Mouse (Mus musculus): ENCODE data around the gene Tnpo2.
"Not testable (repeated sequence)": the region's sequence is repeated elsewhere in the genome, so short reads cannot be mapped to it uniquely, and the experiment has no call there.

Gene Tnpo2

DNA sequence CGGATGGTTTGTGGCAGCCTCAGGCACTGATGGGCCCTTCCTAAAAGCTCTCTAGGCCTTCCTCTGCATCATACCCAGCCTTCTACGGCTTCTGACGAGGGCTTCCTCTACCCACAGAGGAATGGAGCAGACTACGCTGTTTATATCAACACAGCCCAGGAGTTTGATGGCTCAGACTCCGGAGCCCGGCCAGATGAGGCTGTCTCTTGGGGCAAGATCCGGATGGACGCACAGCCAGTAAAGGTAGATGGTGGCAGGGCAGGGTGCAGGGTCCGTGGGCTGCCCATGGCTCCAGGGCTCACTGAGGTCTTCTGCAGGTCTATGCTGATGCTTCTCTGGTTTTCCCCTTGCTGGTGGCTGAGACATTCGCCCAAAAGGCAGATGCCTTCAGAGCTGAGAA lies 37.9 kb downstream of the Tnpo2 start:
- no peak for DNase-seq

DNA sequence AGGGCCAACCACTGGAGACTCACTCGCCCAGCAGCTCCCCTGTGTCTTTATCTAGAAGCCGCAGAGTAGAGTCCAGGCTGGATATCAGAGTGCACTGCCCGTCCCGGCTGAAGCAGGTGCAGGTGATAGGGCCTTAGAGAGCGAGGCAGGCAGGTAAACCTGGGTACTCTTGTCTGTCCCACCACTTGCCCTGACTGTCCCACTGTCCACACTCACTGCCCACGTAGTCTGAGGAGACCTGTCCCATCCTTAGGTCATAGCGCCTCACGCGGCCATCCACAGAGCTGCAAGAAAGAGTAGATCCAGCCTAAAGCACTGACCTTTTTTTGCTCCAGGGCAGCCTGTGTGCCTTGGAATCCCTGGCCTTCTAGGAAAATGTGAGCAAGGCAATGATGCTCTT lies 39.3 kb downstream of the Tnpo2 start:
- peak; percentile 48 for DNase-seq

- peak; percentile 71 for DNase-seq
These were observed 40.3 kb downstream of the Tnpo2 start for GRCm38 (mm10) chr8:85076993-85077392.

DNA sequence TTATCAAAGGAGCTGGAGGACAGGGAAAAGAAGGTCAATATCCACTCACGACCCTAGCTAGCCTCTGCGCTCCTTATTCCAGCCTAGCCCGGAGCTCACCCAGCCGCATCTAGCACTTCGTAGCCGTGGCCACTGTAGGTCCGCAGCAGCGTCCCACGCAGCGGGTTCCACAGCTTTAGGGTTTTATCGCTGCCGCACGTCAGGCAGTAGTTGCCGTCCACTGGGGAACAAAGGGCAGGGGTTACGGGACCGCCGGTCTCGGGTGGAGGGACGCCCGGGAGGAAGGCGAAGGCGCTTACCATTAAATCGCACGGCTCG lies 43.5 kb downstream of the Tnpo2 start:
- DNase-seq, result peak; percentile 58

- peak; percentile 58 for DNase-seq
These were observed 44.0 kb downstream of the Tnpo2 start, which contains the start of gene Wdr83os for GRCm38 (mm10) chr8:85080532-85081215. TSS of gene Wdr83os (plus strand) at chr8:85080740.

DNA sequence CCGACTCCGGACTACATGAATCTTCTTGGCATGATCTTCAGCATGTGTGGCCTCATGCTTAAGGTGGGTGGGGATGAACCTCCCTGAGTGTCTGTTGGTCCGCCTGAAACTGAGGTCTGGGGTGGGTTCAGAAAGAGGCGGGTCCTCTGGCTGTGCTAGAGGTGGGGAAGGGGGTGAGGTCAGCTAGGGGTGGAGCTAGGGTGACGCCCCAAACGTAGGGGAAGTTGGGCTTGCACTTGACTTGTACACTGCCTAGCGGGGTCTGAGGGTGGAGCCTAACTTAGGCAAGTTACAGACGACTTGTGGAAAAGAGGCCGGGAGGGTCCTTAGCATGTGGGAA lies 44.5 kb downstream of the Tnpo2 start, which contains the start of gene Wdr83:
Gene Wdr83 (minus strand): TSS at position 91 of the 340 bp plus-strand sequence.
- DNase-seq, result no peak

GRCm38 (mm10) chr8:85082169-85082568 lies 45.5 kb downstream of the Tnpo2 start:
- DNase-seq, result not testable (repeated sequence)

DNA sequence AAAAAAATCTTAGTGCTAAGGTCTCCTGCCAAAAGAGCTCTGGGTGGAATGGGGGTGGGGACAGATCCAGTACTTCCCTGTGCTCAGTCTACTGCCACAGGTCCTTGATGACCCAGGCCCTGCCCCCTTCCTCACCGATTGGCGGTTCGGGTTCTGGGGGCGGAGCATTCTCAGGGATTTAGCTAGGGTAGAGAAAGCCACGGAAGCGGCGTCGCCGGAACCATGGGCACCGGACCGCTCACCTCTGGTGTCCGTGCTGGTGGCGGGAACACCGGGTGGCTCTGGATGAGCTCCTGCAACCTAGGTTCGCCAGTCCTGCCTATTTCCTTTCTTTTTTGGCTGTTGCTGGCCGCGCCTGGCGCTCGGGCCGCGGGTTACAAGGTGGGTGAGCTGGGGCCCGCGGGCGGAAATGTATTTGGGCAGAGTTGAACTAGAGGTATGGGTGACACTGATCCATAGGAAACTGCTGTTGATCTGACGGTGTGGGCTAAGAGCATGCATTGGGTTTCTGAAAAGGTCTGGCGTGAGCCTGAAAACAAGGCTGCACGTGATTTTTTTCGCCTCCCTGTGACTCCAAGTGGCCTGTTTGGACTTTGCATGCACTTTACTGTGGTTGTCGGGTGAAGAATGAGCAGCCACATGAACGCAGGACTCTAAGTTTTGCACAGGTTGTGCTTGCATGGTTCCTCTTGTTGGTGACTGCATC lies 46.5 kb downstream of the Tnpo2 start, which contains the start of gene Man2b1:
Gene Man2b1 (plus strand): TSS at position 163 of the 706 bp plus-strand sequence.
- peak; percentile 79 for DNase-seq

- no peak for DNase-seq
These were observed 47.9 kb downstream of the Tnpo2 start for GRCm38 (mm10) chr8:85084633-85085032.

- no peak for DNase-seq
These were observed 49.5 kb downstream of the Tnpo2 start for GRCm38 (mm10) chr8:85086238-85086637.

GRCm38 (mm10) chr8:85088771-85089170 lies 52.1 kb downstream of the Tnpo2 start:
- no peak for DNase-seq

- DNase-seq, result no peak
These were observed 54.1 kb downstream of the Tnpo2 start for GRCm38 (mm10) chr8:85090856-85091255.

DNA sequence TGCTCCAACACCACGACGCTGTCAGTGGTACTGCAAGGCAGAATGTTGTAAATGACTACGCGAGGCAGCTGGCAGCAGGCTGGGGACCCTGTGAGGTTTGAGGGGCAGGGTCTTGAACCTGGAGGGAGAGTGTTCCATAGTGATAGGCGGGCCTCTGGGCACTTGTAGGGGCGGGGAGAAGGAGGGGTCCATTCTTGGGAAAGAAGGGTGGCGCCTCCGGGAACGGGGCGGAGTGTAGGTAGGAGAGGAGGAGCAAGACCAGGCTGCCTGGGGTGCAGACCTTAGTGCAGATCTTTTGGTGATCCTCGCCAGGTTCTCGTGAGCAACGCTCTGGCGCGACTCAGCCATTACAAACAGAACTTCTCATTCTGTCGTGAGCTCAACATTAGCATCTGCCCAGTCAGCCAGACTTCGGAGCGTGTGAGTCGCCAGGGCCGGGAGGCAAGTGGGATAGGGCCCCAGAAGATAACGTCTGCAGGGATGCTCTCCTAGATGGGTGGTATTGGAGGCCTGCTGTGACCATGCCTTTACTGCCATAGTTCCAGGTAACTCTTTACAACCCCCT lies 54.9 kb downstream of the Tnpo2 start:
- no peak for DNase-seq

DNA sequence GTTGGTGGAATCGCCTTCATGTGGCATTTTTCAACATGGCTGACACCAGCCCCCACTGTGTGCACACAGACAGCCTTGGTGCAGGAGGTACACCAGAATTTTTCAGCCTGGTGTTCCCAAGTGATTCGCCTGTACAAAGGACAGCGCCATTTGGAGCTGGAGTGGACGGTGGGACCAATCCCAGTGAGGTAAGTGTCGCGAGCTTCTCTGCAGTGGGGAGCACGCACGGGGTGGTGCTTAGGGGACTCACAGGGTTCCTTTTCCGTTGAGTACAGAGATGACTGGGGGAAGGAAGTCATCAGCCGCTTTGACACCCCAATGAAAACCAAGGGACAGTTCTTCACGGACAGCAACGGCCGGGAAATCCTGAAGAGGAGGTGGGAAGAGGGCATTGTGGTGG lies 58.3 kb downstream of the Tnpo2 start:
- DNase-seq, result no peak

GRCm38 (mm10) chr8:85095566-85095965 lies 58.9 kb downstream of the Tnpo2 start:
- no peak for DNase-seq

DNA sequence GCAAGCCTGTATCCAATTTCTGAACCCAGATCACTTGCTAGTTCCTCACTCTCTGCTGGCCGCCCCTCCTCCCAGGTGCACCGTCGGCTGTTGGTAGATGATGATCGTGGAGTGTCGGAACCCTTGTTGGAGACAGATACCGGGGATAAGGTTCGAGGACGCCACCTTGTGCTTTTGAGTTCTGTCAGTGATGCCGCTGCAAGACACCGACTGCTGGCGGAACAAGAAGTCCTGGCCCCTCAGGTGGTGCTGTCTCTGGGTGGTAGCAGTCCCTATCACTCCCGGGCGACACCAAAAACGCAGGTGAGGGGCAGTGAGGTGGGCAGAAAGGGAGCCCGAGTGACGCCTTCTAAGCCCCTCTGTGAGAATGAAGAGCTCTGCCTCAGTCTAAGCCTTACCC lies 59.5 kb downstream of the Tnpo2 start:
- no peak for DNase-seq

DNA sequence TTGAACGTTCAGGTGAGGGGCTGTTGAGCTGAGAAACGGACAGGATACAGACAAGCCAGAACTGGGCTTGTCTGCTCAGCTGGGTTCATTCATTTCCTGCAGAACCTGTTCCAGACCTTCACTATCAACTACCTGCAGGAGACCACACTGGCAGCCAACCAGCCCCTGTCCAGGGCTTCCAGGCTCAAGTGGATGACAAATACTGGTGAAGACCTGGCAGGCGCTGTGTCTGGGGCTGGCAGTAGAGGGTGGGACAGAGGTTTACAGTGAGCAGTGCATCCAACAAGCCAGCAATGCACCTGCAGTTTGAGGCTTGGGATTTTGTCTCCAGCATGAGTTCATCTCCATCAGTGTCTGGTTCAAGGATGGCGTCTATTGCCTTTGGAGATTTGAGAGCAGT lies 60.1 kb downstream of the Tnpo2 start:
- DNase-seq, result no peak

DNA sequence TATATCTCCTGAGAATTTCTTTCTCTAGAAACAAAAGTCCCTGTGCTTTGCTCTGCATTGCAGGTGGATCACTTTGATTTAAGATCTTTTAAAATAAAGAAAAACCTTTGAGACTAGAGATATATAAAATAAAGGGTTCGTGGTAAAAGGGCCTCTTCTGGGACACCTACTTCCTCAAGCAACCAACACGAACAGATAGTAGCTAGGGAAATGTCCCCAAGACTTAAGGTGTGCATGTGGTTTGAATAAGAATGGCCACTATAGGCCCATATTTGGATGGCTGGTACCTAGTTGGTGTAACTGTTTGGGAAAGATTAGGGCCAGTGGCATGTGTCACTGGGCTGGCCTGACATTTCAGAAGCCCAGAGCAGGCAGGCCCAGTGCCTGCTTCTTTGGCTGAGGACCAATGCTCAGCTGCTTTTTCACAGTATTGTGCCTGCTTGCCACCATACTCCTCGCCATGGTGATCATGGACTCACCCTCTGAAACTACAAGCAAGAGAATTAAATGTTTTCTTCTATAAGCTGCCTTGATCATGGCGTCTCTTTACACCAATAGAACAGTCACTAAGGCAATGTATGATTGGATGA lies 63.5 kb downstream of the Tnpo2 start:
- DNase-seq, result no peak
